Mouse (Mus musculus): ENCODE results near the gene Sos1. TPM values are rescaled to one million over a fixed set of nuclear protein-coding genes. Genes with fewer than 3 reads are reported as not detected.
A peak's percentile ranks its signal among the peaks of the same experiment; 100 is the strongest.
"Not testable (repeated sequence)": the region's sequence is repeated elsewhere in the genome, so short reads cannot be mapped to it uniquely, and the experiment has no call there.

Gene Sos1
- polyA plus RNA-seq, 1 experiment = 12.0 TPM

GRCm38 (mm10) chr17:80477679-80478078 lies 2.6 kb downstream of the Sos1 start:
- Histone ChIP-seq H3K4me1 (ENCODE audit: control insufficient read depth, insufficient read depth, low read length) (peaks cover 7% of the 10 kb centered on the region), H3K27ac (ENCODE audit: insufficient read depth, low read depth, low read length) (no peak overlapping the region), H3K4me3 (ENCODE audit: insufficient read depth, low read length) (no peak overlapping the region)
- TF ChIP-seq CTCF (IDR thresholded peaks at IDR 0.05; ENCODE audit: low read depth, low read length) = no peak
- no peak for TF ChIP-seq POLR2A (IDR thresholded peaks at IDR 0.05; ENCODE audit: borderline replicate concordance, low read depth, low read length)

- Histone ChIP-seq H3K27ac (ENCODE audit: insufficient read depth, low read depth, low read length) (no peak overlapping the region), H3K4me1 (ENCODE audit: control insufficient read depth, insufficient read depth, low read length) (peaks cover 7% of the 10 kb centered on the region), H3K4me3 (ENCODE audit: insufficient read depth, low read length) (no peak overlapping the region)
- TF ChIP-seq CTCF (IDR thresholded peaks at IDR 0.05; ENCODE audit: low read depth, low read length) (no peak), POLR2A (IDR thresholded peaks at IDR 0.05; ENCODE audit: borderline replicate concordance, low read depth, low read length) (no peak)
Observed at GRCm38 (mm10) chr17:80476496-80476895, 3.8 kb downstream of the Sos1 start.

- no peak overlapping the region for H3K27ac ChIP-seq (ENCODE audit: insufficient read depth, low read depth, low read length)
- H3K4me3 ChIP-seq (ENCODE audit: insufficient read depth, low read length) = no peak overlapping the region
- TF ChIP-seq CTCF (IDR thresholded peaks at IDR 0.05; ENCODE audit: low read depth, low read length) (no peak), POLR2A (IDR thresholded peaks at IDR 0.05; ENCODE audit: borderline replicate concordance, low read depth, low read length) (no peak)
- H3K4me1 ChIP-seq (ENCODE audit: control insufficient read depth, insufficient read depth, low read length) = no peaks in the 10 kb centered on the region
Observed at GRCm38 (mm10) chr17:80471056-80471802, 9.0 kb downstream of the Sos1 start.

- not testable (repeated sequence) for H3K4me3 ChIP-seq (ENCODE audit: insufficient read depth, low read length); H3K27ac ChIP-seq (ENCODE audit: insufficient read depth, low read depth, low read length); H3K4me1 ChIP-seq (ENCODE audit: control insufficient read depth, insufficient read depth, low read length)
Observed at GRCm38 (mm10) chr17:80468417-80468894, 11.8 kb downstream of the Sos1 start.

GRCm38 (mm10) chr17:80460258-80460657 lies 20.0 kb downstream of the Sos1 start:
- no peak overlapping the region for H3K27ac ChIP-seq (ENCODE audit: insufficient read depth, low read depth, low read length)
- H3K4me3 ChIP-seq (ENCODE audit: insufficient read depth, low read length) = no peak overlapping the region
- H3K4me1 ChIP-seq (ENCODE audit: control insufficient read depth, insufficient read depth, low read length) = no peaks in the 10 kb centered on the region
- TF ChIP-seq POLR2A (IDR thresholded peaks at IDR 0.05; ENCODE audit: borderline replicate concordance, low read depth, low read length) = no peak
- no peak for TF ChIP-seq CTCF (IDR thresholded peaks at IDR 0.05; ENCODE audit: low read depth, low read length)

GRCm38 (mm10) chr17:80455648-80456047 lies 24.6 kb downstream of the Sos1 start:
- H3K4me1 ChIP-seq (ENCODE audit: control insufficient read depth, insufficient read depth, low read length) = peaks cover 1% of the 10 kb centered on the region
- no peak for TF ChIP-seq CTCF (IDR thresholded peaks at IDR 0.05; ENCODE audit: low read depth, low read length)
- no peak for TF ChIP-seq POLR2A (IDR thresholded peaks at IDR 0.05; ENCODE audit: borderline replicate concordance, low read depth, low read length)
- H3K4me3 ChIP-seq (ENCODE audit: insufficient read depth, low read length) = no peak overlapping the region
- H3K27ac ChIP-seq (ENCODE audit: insufficient read depth, low read depth, low read length) = no peak overlapping the region

GRCm38 (mm10) chr17:80450426-80451030 lies 29.7 kb downstream of the Sos1 start:
- Histone ChIP-seq H3K4me3 (ENCODE audit: insufficient read depth, low read length) (no peak overlapping the region), H3K4me1 (ENCODE audit: control insufficient read depth, insufficient read depth, low read length) (peaks cover 9% of the 10 kb centered on the region), H3K27ac (ENCODE audit: insufficient read depth, low read depth, low read length) (no peak overlapping the region)
- TF ChIP-seq CTCF (IDR thresholded peaks at IDR 0.05; ENCODE audit: low read depth, low read length) (no peak), POLR2A (IDR thresholded peaks at IDR 0.05; ENCODE audit: borderline replicate concordance, low read depth, low read length) (no peak)

- Histone ChIP-seq H3K27ac (ENCODE audit: insufficient read depth, low read depth, low read length) (no peak overlapping the region), H3K4me3 (ENCODE audit: insufficient read depth, low read length) (no peak overlapping the region), H3K4me1 (ENCODE audit: control insufficient read depth, insufficient read depth, low read length) (peaks cover 20% of the 10 kb centered on the region)
- TF ChIP-seq CTCF (IDR thresholded peaks at IDR 0.05; ENCODE audit: low read depth, low read length) (no peak), POLR2A (IDR thresholded peaks at IDR 0.05; ENCODE audit: borderline replicate concordance, low read depth, low read length) (no peak)
Observed at GRCm38 (mm10) chr17:80446470-80446869, 33.8 kb downstream of the Sos1 start.

GRCm38 (mm10) chr17:80445433-80445832 lies 34.8 kb downstream of the Sos1 start:
- TF ChIP-seq POLR2A (IDR thresholded peaks at IDR 0.05; ENCODE audit: borderline replicate concordance, low read depth, low read length) (no peak), CTCF (IDR thresholded peaks at IDR 0.05; ENCODE audit: low read depth, low read length) (no peak)
- Histone ChIP-seq H3K27ac (ENCODE audit: insufficient read depth, low read depth, low read length) (peak overlapping the region; percentile 90), H3K4me3 (ENCODE audit: insufficient read depth, low read length) (peak overlapping the region; percentile 13; the same call in 1 of the 2 replicates), H3K4me1 (ENCODE audit: control insufficient read depth, insufficient read depth, low read length) (peaks cover 17% of the 10 kb centered on the region)

- H3K4me3 ChIP-seq (ENCODE audit: insufficient read depth, low read length) = no peak overlapping the region
- no peak overlapping the region for H3K27ac ChIP-seq (ENCODE audit: insufficient read depth, low read depth, low read length)
- TF ChIP-seq POLR2A (IDR thresholded peaks at IDR 0.05; ENCODE audit: borderline replicate concordance, low read depth, low read length) = no peak
- no peak for TF ChIP-seq CTCF (IDR thresholded peaks at IDR 0.05; ENCODE audit: low read depth, low read length)
- no peaks in the 10 kb centered on the region for H3K4me1 ChIP-seq (ENCODE audit: control insufficient read depth, insufficient read depth, low read length)
Observed at GRCm38 (mm10) chr17:80435680-80436079, 44.6 kb downstream of the Sos1 start.

Data from bone marrow macrophage, adult 2 months (primary cell).